Mouse (Mus musculus) spleen, postnatal 14 days (tissue): ENCODE measurements around the gene Olfr107.

Source experiments
- DNase-seq, 2 experiments: peaks; one replicate each; pipeline ENCODE4 v3.0.0; 2021 to 2022; ENCODE audit warnings: low spot score in 2 of 2

Gene Olfr107

DNA sequence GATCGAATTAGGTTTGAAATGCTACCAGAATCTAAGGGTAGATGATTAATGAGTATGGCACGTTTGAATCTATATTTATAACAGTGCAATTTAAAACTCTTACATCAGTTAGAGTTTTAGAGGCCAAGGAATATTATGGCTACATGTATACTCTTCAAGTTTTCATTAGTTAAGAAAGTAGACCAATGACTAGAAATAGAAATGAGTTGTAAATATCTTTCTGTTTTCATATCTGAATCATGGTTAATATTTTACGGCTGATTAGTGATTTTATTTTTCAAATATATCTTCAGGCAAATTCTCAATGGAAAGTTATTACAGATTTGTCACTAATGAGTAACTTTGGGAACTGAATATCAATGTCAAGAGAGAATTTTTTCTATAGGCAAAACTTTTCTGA is at the start of gene Olfr107:
Olfr107 (plus strand) TSS at position 301 of the 400 bp plus-strand sequence.
- DNase-seq: no peak

DNA sequence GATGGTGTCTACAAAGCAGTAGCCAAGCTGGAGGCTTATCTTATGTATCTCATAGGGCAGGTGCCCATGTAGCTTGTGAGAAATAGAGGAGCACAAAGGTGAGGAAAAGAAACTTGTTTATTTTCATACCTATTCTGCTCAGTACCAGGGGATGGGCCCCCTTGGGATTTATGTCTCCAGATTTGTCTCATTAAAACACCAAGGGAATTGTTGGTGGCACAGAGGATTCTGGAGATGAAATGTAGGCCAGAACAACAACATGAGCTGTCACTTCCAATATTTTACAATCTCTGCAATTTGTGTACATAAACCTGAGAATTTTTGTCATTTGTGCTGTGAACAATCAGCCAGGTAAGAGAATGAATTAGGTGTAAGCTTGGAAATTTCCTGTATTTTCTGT is 39.7 kb upstream of the Olfr107 start, which contains the start of gene Olfr104-ps:
Olfr104-ps (plus strand) TSS at position 301 of the 400 bp plus-strand sequence.
- DNase-seq: no peak

DNA sequence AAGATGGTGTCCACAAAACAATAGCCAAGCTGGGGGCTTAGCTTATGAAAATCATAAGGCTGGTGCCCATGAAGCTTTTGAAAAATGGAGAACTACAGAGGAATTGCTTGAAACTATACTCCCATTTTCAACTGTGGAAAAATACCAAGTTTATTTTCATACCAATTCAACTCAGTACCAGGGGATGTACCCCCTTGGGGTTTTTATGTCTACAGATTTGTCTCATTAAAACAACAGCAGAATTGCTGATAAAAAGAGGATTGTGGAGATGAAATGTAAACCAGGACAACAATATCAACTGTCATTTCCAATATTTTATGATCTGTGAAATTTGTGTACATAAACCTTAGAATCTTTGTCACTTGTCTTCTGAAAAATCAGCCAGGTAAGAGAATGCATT is 20.3 kb upstream of the Olfr107 start, which contains the start of gene Olfr105-ps:
Olfr105-ps (plus strand) TSS at position 301 of the 400 bp plus-strand sequence.
- no peak for DNase-seq

DNA sequence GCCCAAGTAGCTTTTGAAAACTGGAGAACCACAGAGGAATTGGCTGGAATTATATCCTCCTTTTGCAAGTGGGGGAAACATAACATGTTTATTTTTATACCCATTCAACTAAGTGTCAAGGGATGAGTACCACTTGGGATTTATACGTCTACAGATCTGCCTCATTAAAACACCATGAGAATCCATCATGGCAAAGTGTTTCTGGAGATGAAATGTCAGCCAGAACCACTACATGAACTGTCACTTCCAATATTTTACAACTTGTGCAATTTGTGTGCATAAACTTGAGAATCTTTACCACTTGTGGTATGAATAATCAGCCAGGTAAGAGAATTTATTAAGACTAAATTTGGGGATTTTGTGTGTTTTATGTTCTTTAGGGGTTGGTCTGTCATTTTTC is 8.9 kb upstream of the Olfr107 start, which contains the start of gene Olfr106-ps:
Olfr106-ps (plus strand) TSS at position 301 of the 400 bp plus-strand sequence.
- DNase-seq: no peak

DNA sequence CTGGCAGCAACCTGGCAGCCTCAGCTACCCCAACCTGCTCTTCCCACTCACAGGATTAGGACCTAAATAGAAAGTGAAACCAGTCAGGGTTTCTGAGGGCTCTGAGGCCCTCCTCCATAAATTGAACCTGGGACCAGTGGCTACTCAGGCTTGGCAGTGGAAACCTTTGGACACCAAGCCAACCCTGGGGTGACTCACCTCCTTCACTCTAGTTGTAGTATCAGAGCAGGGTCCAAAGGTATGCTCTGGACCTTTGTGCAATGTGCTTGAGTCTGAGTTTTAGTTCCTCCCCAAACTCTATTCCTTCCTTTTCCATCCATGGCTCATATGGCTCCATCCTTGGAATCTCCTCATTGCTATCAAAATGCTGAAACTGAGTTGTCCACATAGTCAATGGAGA is 14.4 kb downstream of the Olfr107 start:
- DNase-seq: no peak

DNA sequence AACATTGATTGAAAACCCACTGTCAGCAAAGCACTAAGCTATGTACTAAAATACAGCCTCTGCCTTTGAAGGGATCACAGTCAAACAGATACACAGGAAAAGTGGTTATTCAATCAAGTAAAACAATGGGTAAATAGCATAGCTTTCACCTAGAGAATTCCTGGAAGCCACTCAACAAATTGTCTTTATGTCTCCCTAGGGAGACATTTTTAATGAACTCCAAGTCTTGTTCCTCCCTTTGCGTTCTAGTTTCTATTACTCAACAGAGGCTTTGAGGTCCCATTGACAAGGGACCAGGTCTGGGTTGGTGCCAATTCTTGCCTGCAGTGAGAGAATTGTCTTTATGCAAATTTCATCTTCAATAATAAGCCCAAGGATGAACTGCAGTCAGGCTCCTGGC is 46.2 kb downstream of the Olfr107 start, which contains the start of gene Olfr108:
Olfr108 (plus strand) TSS at position 301 of the 400 bp plus-strand sequence.
- DNase-seq: no peak
